Mouse (Mus musculus): ENCODE data around the gene Nup210l. TPM values are rescaled to one million over a fixed set of nuclear protein-coding genes. Genes with fewer than 3 reads are reported as not detected.

The Nup210l gene
- polyA plus RNA-seq, 1 experiment: not detected

- H3K27me3 ChIP-seq (replicated peaks): no peaks in the 10 kb centered on the region
- H3K36me3 ChIP-seq (replicated peaks; ENCODE audit: low read length): peaks cover 57% of the 10 kb centered on the region
- TF ChIP-seq GATA1 (IDR thresholded peaks at IDR 0.05; ENCODE audit: borderline replicate concordance, low read length): no peak
- TF ChIP-seq FLI1 (IDR thresholded peaks at IDR 0.05; ENCODE audit: low read length): 0 out of 2 replicates have a peak, but pooled peaks have one; percentile 25
- peaks cover 50% of the 10 kb centered on the region for H3K4me1 ChIP-seq
- H3K9me3 ChIP-seq: no peaks in the 10 kb centered on the region
- H3K4me3 ChIP-seq (replicated peaks): peak within 1 kb of the TSS; percentile 96
These were observed 149.9 kb downstream of the Nup210l start, which contains the start of gene Crtc2 for GRCm38 (mm10) chr3:90253653-90254418. TSS of gene Crtc2 (plus strand) at chr3:90254163.

GRCm38 (mm10) chr3:90254419-90255193 is 150.7 kb downstream of the Nup210l start:
- Histone ChIP-seq H3K4me3 (replicated peaks) (peak overlapping the region; percentile 96), H3K9me3 (no peaks in the 10 kb centered on the region), H3K36me3 (replicated peaks; ENCODE audit: low read length) (peaks cover 60% of the 10 kb centered on the region), H3K27me3 (replicated peaks) (no peaks in the 10 kb centered on the region), H3K4me1 (peaks cover 43% of the 10 kb centered on the region)
- TF ChIP-seq GATA1 (IDR thresholded peaks at IDR 0.05; ENCODE audit: borderline replicate concordance, low read length) (no peak), FLI1 (IDR thresholded peaks at IDR 0.05; ENCODE audit: low read length) (no peak)

- peaks cover 42% of the 10 kb centered on the region for H3K4me1 ChIP-seq
- TF ChIP-seq GATA1 (IDR thresholded peaks at IDR 0.05; ENCODE audit: borderline replicate concordance, low read length): no peak
- TF ChIP-seq FLI1 (IDR thresholded peaks at IDR 0.05; ENCODE audit: low read length): no peak
- H3K27me3 ChIP-seq (replicated peaks): no peaks in the 10 kb centered on the region
- peak overlapping the region; percentile 96 for H3K4me3 ChIP-seq (replicated peaks)
- peaks cover 62% of the 10 kb centered on the region for H3K36me3 ChIP-seq (replicated peaks; ENCODE audit: low read length)
- no peaks in the 10 kb centered on the region for H3K9me3 ChIP-seq
These were observed 151.2 kb downstream of the Nup210l start for GRCm38 (mm10) chr3:90255194-90255565.

DNA sequence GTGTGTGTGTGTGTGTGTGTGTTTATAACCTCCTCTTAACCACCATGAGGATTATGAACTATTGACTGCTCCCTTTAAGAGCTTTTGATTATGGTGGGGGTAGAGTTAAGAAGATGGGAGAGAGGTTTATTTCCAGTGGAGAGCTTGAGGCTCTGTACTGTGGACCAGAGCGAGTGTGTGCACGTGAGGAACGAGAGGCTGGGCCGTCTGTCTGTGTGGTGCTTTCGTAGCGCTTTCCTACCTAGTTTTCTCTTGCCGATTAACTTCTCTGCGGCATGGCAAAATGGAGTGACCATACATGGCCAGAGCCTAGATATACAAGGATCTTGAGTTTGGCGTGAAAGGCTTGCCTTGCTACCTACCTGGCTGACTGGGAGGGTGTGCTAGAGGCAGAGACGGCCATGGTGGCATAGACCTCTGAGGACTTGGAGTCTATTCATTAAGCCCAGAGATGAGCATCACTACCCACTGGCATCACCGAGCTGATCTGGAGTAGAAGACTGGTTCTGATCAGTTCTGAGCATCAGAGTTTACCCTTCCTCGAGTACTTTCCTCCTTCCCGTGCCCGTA is 151.9 kb downstream of the Nup210l start:
- Histone ChIP-seq H3K36me3 (replicated peaks; ENCODE audit: low read length) (peaks cover 62% of the 10 kb centered on the region), H3K4me1 (peaks cover 40% of the 10 kb centered on the region), H3K9me3 (no peaks in the 10 kb centered on the region), H3K4me3 (replicated peaks) (peak overlapping the region; percentile 56), H3K27me3 (replicated peaks) (no peaks in the 10 kb centered on the region)
- no peak for TF ChIP-seq GATA1 (IDR thresholded peaks at IDR 0.05; ENCODE audit: borderline replicate concordance, low read length)

- Histone ChIP-seq H3K4me3 (replicated peaks) (no peak overlapping the region), H3K4me1 (peaks cover 33% of the 10 kb centered on the region), H3K9me3 (no peaks in the 10 kb centered on the region), H3K36me3 (replicated peaks; ENCODE audit: low read length) (peaks cover 62% of the 10 kb centered on the region), H3K27me3 (replicated peaks) (no peaks in the 10 kb centered on the region)
- no peak for TF ChIP-seq FLI1 (IDR thresholded peaks at IDR 0.05; ENCODE audit: low read length)
- no peak for TF ChIP-seq GATA1 (IDR thresholded peaks at IDR 0.05; ENCODE audit: borderline replicate concordance, low read length)
These were observed 153.0 kb downstream of the Nup210l start for GRCm38 (mm10) chr3:90256731-90257530.

DNA sequence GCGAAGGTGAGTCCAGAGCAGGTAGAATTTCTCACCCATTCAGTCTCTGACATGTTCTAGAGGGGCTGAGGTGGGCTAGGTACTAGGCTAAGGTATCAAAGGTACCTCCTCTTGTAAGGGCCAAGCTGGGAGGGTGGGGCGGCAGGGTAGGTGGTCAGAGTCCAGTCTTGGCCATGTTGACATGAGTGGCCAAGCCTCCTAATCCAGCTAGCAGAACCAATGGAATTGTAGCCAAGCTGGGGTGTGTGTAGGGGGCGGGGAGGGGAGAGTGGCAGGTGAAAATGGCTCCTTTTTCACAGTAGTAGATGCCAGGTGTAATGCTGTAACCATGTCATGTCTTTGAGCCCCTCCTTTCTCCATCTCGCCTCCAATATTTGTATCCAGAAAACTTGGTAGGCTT is 154.6 kb downstream of the Nup210l start:
- Histone ChIP-seq H3K9me3 (no peaks in the 10 kb centered on the region), H3K27me3 (replicated peaks) (no peaks in the 10 kb centered on the region), H3K36me3 (replicated peaks; ENCODE audit: low read length) (peaks cover 78% of the 10 kb centered on the region), H3K4me1 (peaks cover 44% of the 10 kb centered on the region), H3K4me3 (replicated peaks) (no peak overlapping the region)
- TF ChIP-seq GATA1 (IDR thresholded peaks at IDR 0.05; ENCODE audit: borderline replicate concordance, low read length) (no peak), FLI1 (IDR thresholded peaks at IDR 0.05; ENCODE audit: low read length) (no peak)

Other genes with a start within 250 kb of the Nup210l start
- 6.3 and 10.8 TPM in 2 replicates for gene Il6ra, start 190.9 kb upstream of the Nup210l start, polyA plus RNA-seq (2012; ENCODE audit: insufficient read depth, low replicate concordance)
- 4.2 and 6.1 TPM in 2 replicates for gene Atp8b2, start 140.6 kb upstream of the Nup210l start, polyA plus RNA-seq (2012; ENCODE audit: insufficient read depth, low replicate concordance)
- 10.9 and 58.1 TPM in 2 replicates for gene Hax1, start 105.4 kb upstream of the Nup210l start, polyA plus RNA-seq (2012; ENCODE audit: insufficient read depth, low replicate concordance)
- 1.2 and 10.8 TPM in 2 replicates for gene 4933434E20Rik, start 52.5 kb upstream of the Nup210l start, polyA plus RNA-seq (2012; ENCODE audit: insufficient read depth, low replicate concordance)
- gene Ubap2l, start 51.5 kb upstream of the Nup210l start, polyA plus RNA-seq (2012; ENCODE audit: insufficient read depth, low replicate concordance): 119 and 130 TPM in 2 replicates
- 28.7 and 263 TPM in 2 replicates for gene Tpm3, start 31.5 kb upstream of the Nup210l start, polyA plus RNA-seq (2012; ENCODE audit: insufficient read depth, low replicate concordance)
- gene Rps27, start 109.5 kb downstream of the Nup210l start, polyA plus RNA-seq (2012; ENCODE audit: insufficient read depth, low replicate concordance): 120 and 279 TPM in 2 replicates
- 7.1 and 45.9 TPM in 2 replicates for gene Rab13, start 109.6 kb downstream of the Nup210l start, polyA plus RNA-seq (2012; ENCODE audit: insufficient read depth, low replicate concordance)
- gene Jtb, start 127.5 kb downstream of the Nup210l start, polyA plus RNA-seq (2012; ENCODE audit: insufficient read depth, low replicate concordance): 132 and 150 TPM in 2 replicates
- gene Creb3l4, start 139.4 kb downstream of the Nup210l start, polyA plus RNA-seq (2012; ENCODE audit: insufficient read depth, low replicate concordance): 0.07 TPM in 1 of 2 replicates, not detected in the other
- 14.4 and 22.8 TPM in 2 replicates for gene Slc39a1, start 144.0 kb downstream of the Nup210l start, polyA plus RNA-seq (2012; ENCODE audit: insufficient read depth, low replicate concordance)
- gene Crtc2, start 150.0 kb downstream of the Nup210l start, polyA plus RNA-seq (2012; ENCODE audit: insufficient read depth, low replicate concordance): 53.7 and 79.0 TPM in 2 replicates
- gene Dennd4b, start 161.1 kb downstream of the Nup210l start, polyA plus RNA-seq (2012; ENCODE audit: insufficient read depth, low replicate concordance): 41.0 and 105 TPM in 2 replicates
- 2.8 and 3.2 TPM in 2 replicates for gene Gatad2b, start 189.0 kb downstream of the Nup210l start, polyA plus RNA-seq (2012; ENCODE audit: insufficient read depth, low replicate concordance)